Mouse (Mus musculus) midbrain, embryonic 12.5 days (tissue): Measurements from ENCODE around the gene Plin3. TPM values are rescaled to one million over a fixed set of nuclear protein-coding genes. Genes with fewer than 3 reads are reported as not detected.
"Not testable (repeated sequence)": the region's sequence is repeated elsewhere in the genome, so short reads cannot be mapped to it uniquely, and the experiment has no call there.

Experiments used
- ATAC-seq: fragments of 200-750 bp; cut with Nextera tagmentation; 2 replicates; pipeline ENCODE4 v1.8.0; 2017; ENCODE audit warnings: low read depth, moderate TSS enrichment, moderate library complexity; ENCODE audit not compliant: low FRiP score
- H3K27ac ChIP-seq: fragments of 300-500 bp; sonication (generic); replicated peaks from 2 replicates; pipeline ENCODE4 v1.5.1; 2016; ENCODE audit warnings: mild to moderate bottlenecking
- H3K27me3 ChIP-seq: fragments of 300-500 bp; sonication (generic); 2 replicates; pipeline ENCODE4 v1.6.1; 2016; ENCODE audit warnings: mild to moderate bottlenecking
- H3K36me3 ChIP-seq: fragments of 300-500 bp; sonication (generic); 2 replicates; pipeline ENCODE4 v1.6.1; 2016
- H3K4me1 ChIP-seq: fragments of 300-500 bp; sonication (generic); 2 replicates; pipeline ENCODE4 v1.6.1; 2016
- H3K4me2 ChIP-seq: fragments of 300-500 bp; sonication (generic); replicated peaks from 2 replicates; pipeline ENCODE4 v1.6.1; 2016; ENCODE audit warnings: mild to moderate bottlenecking, moderate library complexity
- H3K4me3 ChIP-seq: fragments of 300-500 bp; sonication (generic); 2 replicates; pipeline ENCODE4 v1.5.1; 2016; ENCODE audit warnings: mild to moderate bottlenecking
- H3K9ac ChIP-seq: fragments of 300-500 bp; sonication (generic); replicated peaks from 2 replicates; pipeline ENCODE4 v1.6.1; 2016; ENCODE audit warnings: mild to moderate bottlenecking, moderate library complexity
- H3K9me3 ChIP-seq: fragments of 300-500 bp; sonication (generic); 2 replicates; pipeline ENCODE4 v1.6.1; 2016; ENCODE audit warnings: mild to moderate bottlenecking
- WGBS: fragments of 180-500 bp; shearing (Covaris S2); methylation state at CpG from one replicate; pipeline ENCODE4 v1.1.7; 2016; 5-methylcytosine and 5-hydroxymethylcytosine counted together
- polyA plus RNA-seq: library from polyadenylated mRNA; unstranded; fragments of >200 nt; fragmentation: Nextera tagmentation; extraction: Ambion mirVana; gene quantifications from 2 replicates; pipeline ENCODE4 v1.2.1, GENCODE M21; 2016

The Plin3 gene
- polyA plus RNA-seq, 1 experiment from 2014 or later, result 29.0 TPM

DNA sequence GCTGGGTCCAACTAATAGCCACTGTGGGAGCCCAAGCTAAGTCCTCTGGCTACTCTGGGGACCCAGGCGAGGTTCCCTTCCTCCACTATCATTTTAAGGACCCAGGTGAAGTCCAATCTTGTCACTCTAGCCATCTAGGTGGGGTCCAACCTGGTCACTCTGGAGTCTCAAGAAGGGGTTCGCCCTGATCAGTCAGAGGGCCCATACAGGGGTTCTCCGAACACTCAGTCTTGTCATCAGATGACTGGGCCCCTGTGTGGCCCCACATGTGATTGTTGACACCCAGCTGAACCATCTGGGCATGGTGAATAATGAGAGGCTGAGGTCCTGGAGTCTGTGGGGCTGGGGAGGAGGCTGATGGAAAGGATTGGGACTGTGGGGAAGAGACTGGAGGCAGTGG, 22.9 kb downstream of the Plin3 start:
- Histone ChIP-seq H3K27me3 (no peaks in the 10 kb centered on the region), H3K36me3 (0 out of 2 replicates have a peak, but pooled peaks cover 4% of the 10 kb centered on the region), H3K9me3 (no peaks in the 10 kb centered on the region), H3K4me1 (peaks cover 6% of the 10 kb centered on the region; the same call in 1 of the 2 replicates), H3K9ac (peak overlapping the region; percentile 55), H3K4me3 (peak overlapping the region; percentile 41), H3K4me2 (peak overlapping the region; percentile 65), H3K27ac (peak overlapping the region; percentile 71; the same call in 1 of the 2 replicates)
- ATAC-seq, result peak; percentile 9; the same call in 1 of the 2 replicates
- 65% methylated on average over 3 of the region's 3 CpGs for WGBS

DNA sequence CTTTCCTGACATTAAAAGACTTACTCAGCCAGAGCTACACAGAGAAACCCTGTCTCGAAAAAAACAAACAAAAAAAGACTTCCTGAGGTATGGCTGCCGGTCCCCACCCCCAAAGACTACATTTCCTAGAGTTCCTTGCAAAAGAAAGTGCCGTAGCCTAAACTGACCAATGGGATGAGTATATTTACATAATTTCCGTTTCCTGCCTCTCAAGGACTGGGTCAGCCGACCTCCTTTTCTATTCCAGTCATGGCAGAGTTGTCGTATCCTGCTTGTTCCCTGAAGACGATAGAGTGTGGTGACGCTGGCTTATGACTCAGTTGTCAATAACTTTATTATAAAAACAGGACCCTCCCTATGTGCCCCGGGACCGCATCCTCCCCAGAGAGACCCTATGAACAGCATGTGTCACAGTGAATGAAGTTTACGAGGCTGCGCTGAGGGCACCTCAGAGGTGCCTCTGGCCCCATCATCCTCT, 23.5 kb downstream of the Plin3 start:
- ATAC-seq, result peak; percentile 84
- H3K9ac ChIP-seq, result peak overlapping the region; percentile 55
- H3K27me3 ChIP-seq, result no peaks in the 10 kb centered on the region
- no peaks in the 10 kb centered on the region for H3K9me3 ChIP-seq
- 0 out of 2 replicates have a peak, but pooled peaks cover 4% of the 10 kb centered on the region for H3K36me3 ChIP-seq
- 20% methylated on average over 12 of the region's 12 CpGs for WGBS
- peak overlapping the region; percentile 65 for H3K4me2 ChIP-seq
- peaks cover 6% of the 10 kb centered on the region; the same call in 1 of the 2 replicates for H3K4me1 ChIP-seq
- peak overlapping the region; percentile 71 for H3K27ac ChIP-seq
- H3K4me3 ChIP-seq, result peak overlapping the region; percentile 41

GRCm38 (mm10) chr17:56266271-56266670, 26.4 kb downstream of the Plin3 start:
- no peak overlapping the region for H3K27ac ChIP-seq
- no peak overlapping the region for H3K9ac ChIP-seq
- no peak overlapping the region for H3K4me2 ChIP-seq
- H3K36me3 ChIP-seq, result peaks cover 23% of the 10 kb centered on the region
- 74% methylated on average over 3 of the region's 3 CpGs for WGBS
- ATAC-seq, result no peak
- no peaks in the 10 kb centered on the region for H3K27me3 ChIP-seq
- peaks cover 10% of the 10 kb centered on the region for H3K4me1 ChIP-seq
- no peak overlapping the region for H3K4me3 ChIP-seq
- H3K9me3 ChIP-seq, result no peaks in the 10 kb centered on the region

DNA sequence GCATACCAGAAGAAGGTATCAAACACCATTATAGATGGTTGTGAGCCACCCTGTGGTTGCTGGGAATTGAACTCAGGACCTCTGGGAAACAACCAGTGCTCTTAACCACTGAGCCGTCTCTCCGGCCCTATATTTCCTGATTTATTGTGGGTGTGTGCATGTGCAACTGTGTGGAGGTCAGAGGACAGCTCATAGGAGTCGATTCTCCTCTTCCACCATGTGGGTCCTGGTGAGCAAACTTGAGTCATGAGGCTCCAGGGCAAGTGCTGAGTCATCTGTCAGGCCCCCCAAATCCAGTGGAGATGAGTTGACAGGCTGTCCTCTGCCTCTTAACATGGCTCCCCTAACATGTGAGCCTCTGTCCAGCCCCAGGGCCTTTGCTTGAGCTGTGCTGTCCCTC, 26.8 kb downstream of the Plin3 start:
- no peak for ATAC-seq
- no peaks in the 10 kb centered on the region for H3K27me3 ChIP-seq
- 91% methylated on average over 3 of the region's 3 CpGs for WGBS

GRCm38 (mm10) chr17:56265011-56265410, 27.7 kb downstream of the Plin3 start:
- Histone ChIP-seq H3K9me3 (no peaks in the 10 kb centered on the region), H3K4me3 (no peak overlapping the region), H3K36me3 (peaks cover 36% of the 10 kb centered on the region), H3K4me1 (peaks cover 21% of the 10 kb centered on the region), H3K9ac (no peak overlapping the region), H3K27me3 (no peaks in the 10 kb centered on the region), H3K4me2 (no peak overlapping the region), H3K27ac (no peak overlapping the region)
- no peak for ATAC-seq
- 96% methylated on average over 4 of the region's 4 CpGs for WGBS

More for the DNA sequence above, 26.8 kb downstream of the Plin3 start:
- Histone ChIP-seq H3K9ac (no peak overlapping the region), H3K9me3 (no peaks in the 10 kb centered on the region), H3K4me3 (no peak overlapping the region), H3K4me1 (peaks cover 14% of the 10 kb centered on the region), H3K36me3 (peaks cover 27% of the 10 kb centered on the region), H3K4me2 (no peak overlapping the region), H3K27ac (no peak overlapping the region)

GRCm38 (mm10) chr17:56264020-56264419, 28.7 kb downstream of the Plin3 start:
- no peak overlapping the region for H3K4me3 ChIP-seq
- H3K4me2 ChIP-seq, result no peak overlapping the region
- H3K27ac ChIP-seq, result no peak overlapping the region
- WGBS, result 23% methylated on average over 8 of the region's 8 CpGs
- no peak overlapping the region for H3K9ac ChIP-seq
- no peaks in the 10 kb centered on the region for H3K9me3 ChIP-seq
- peaks cover 46% of the 10 kb centered on the region for H3K36me3 ChIP-seq
- ATAC-seq, result peak; percentile 55
- H3K4me1 ChIP-seq, result peaks cover 25% of the 10 kb centered on the region
- no peaks in the 10 kb centered on the region for H3K27me3 ChIP-seq

GRCm38 (mm10) chr17:56262645-56263094, 30.0 kb downstream of the Plin3 start:
- Histone ChIP-seq H3K36me3 (peaks cover 54% of the 10 kb centered on the region), H3K4me1 (peaks cover 37% of the 10 kb centered on the region), H3K9me3 (no peaks in the 10 kb centered on the region), H3K9ac (no peak overlapping the region), H3K4me3 (no peak overlapping the region), H3K4me2 (no peak overlapping the region), H3K27ac (no peak overlapping the region), H3K27me3 (no peaks in the 10 kb centered on the region)
- ATAC-seq, result no peak
- 93% methylated on average over 3 of the region's 3 CpGs for WGBS

- WGBS, result 79% methylated on average over 3 of the region's 3 CpGs
- H3K4me2 ChIP-seq, result no peak overlapping the region
- no peak overlapping the region for H3K27ac ChIP-seq
- peaks cover 42% of the 10 kb centered on the region for H3K4me1 ChIP-seq
- peaks cover 54% of the 10 kb centered on the region for H3K36me3 ChIP-seq
- no peaks in the 10 kb centered on the region for H3K27me3 ChIP-seq
- H3K9ac ChIP-seq, result no peak overlapping the region; the same call in 1 of the 2 replicates
- ATAC-seq, result no peak
- H3K4me3 ChIP-seq, result no peak overlapping the region
- no peaks in the 10 kb centered on the region for H3K9me3 ChIP-seq
Measured at GRCm38 (mm10) chr17:56261166-56261565, 31.5 kb downstream of the Plin3 start.

DNA sequence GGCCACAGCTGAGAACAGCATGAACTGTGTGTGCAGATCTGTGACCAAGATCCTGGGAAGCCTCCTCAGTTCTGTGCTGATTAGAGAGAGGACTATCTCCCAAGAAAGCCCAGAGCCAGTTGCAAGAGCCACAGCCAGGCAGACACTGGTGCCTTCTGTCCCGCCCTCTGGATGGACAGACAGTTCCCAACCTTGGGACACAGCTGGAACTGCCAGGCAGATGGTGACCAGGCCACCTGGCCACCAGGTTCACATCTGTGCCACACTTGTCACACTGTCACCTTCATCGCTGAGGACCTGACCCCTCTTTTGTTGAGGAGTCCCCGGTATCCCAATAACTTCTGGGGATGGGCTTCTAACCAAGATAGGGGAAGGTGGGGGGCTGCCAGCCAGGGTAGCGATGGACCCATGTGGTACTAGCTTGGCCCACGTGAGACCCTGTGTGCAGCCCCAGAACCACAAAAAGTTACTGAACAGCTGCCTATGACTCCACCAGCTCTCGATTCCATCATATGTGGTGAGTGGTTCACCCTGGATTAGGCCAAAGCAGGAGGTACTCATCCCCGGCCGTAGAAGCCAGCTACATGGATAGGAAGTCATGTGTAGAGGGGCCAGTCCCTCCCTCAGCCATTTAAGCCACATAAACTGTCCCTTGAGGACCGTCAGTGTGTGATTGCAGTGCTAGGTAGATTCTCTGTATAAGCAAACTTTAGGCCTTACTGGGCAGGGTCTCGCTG, 33.2 kb downstream of the Plin3 start:
- Histone ChIP-seq H3K9ac (no peak overlapping the region), H3K4me1 (peaks cover 42% of the 10 kb centered on the region), H3K4me3 (no peak overlapping the region), H3K9me3 (no peaks in the 10 kb centered on the region), H3K27ac (no peak overlapping the region), H3K4me2 (no peak overlapping the region), H3K27me3 (no peaks in the 10 kb centered on the region), H3K36me3 (peaks cover 50% of the 10 kb centered on the region)
- 92% methylated on average over 10 of the region's 10 CpGs for WGBS
- ATAC-seq, result no peak

- not testable (repeated sequence) for ATAC-seq, H3K9me3 ChIP-seq, H3K4me2 ChIP-seq, H3K27ac ChIP-seq, H3K4me3 ChIP-seq, H3K9ac ChIP-seq, H3K27me3 ChIP-seq
- WGBS, result 75% methylated on average over 2 of the region's 2 CpGs
- Histone ChIP-seq H3K36me3 (peaks cover 50% of the 10 kb centered on the region), H3K4me1 (peaks cover 39% of the 10 kb centered on the region)
Measured at GRCm38 (mm10) chr17:56258812-56259211, 33.9 kb downstream of the Plin3 start.

DNA sequence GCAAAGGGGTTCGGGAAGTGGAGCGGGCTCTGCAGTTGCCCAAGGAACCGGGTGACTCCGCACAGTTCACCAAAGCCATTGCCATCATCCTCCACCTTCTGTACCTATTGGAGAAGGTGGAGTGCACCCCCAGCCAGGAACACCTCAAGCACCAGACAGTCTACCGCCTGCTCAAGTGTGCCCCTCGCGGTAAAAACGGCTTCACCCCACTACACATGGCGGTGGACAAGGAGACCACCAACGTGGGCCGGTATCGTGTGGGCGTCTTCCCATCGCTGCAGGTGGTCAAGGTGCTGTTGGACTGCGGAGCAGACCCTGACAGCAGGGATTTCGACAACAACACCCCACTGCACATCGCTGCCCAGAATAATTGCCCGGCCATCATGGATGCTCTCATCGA, 34.4 kb downstream of the Plin3 start:
- Histone ChIP-seq H3K36me3 (peaks cover 49% of the 10 kb centered on the region), H3K4me1 (peaks cover 39% of the 10 kb centered on the region)
- H3K27me3 ChIP-seq, H3K9me3 ChIP-seq, H3K4me3 ChIP-seq, H3K4me2 ChIP-seq, ATAC-seq, H3K9ac ChIP-seq, H3K27ac ChIP-seq: not testable (repeated sequence)
- 91% methylated on average over 19 of the region's 19 CpGs for WGBS

DNA sequence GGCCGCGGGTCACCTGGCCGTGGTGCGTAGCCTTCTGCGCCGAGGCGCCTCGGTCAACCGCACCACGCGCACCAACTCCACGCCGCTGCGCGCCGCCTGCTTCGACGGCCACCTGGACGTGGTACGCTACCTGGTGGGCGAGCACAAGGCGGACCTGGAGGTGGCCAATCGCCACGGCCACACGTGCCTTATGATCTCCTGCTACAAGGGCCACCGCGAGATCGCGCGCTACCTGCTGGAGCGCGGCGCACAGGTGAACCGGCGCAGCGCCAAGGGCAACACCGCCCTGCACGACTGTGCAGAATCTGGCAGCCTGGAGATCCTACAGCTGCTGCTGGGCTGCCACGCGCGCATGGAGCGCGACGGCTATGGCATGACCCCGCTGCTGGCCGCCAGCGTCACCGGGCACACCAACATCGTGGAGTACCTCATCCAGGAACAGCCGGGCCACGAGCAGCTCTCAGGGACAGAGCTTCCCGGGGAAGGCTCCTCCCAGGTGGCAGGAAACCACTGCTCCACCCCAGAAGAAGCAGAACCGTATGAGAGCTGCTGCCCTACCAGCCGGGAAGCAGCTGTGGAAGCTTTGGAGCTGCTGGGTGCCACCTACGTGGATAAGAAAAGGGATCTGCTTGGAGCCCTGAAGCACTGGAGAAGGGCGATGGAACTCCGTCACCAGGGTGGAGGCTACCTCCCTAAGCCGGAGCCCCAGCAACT, 35.3 kb downstream of the Plin3 start:
- Histone ChIP-seq H3K27me3 (no peaks in the 10 kb centered on the region), H3K9me3 (no peaks in the 10 kb centered on the region), H3K27ac (peak overlapping the region; percentile 66), H3K4me1 (peaks cover 39% of the 10 kb centered on the region), H3K36me3 (peaks cover 41% of the 10 kb centered on the region), H3K9ac (peak overlapping the region; percentile 72), H3K4me3 (peak overlapping the region; percentile 75), H3K4me2 (peak overlapping the region; percentile 98)
- 13% methylated on average over 56 of the region's 58 CpGs for WGBS
- ATAC-seq, result peak; percentile 3; the same call in 1 of the 2 replicates
